Mouse (Mus musculus) adrenal gland, adult 18-20 months (tissue): ENCODE data around the gene B3galt5. TPM values are rescaled to one million over a fixed set of nuclear protein-coding genes. Genes with fewer than 3 reads are reported as not detected.
A peak's percentile ranks its signal among the peaks of the same experiment; 100 is the strongest.
"Not testable (repeated sequence)": the region's sequence is repeated elsewhere in the genome, so short reads cannot be mapped to it uniquely, and the experiment has no call there.

Source experiments
- DNase-seq, 2 experiments: peaks; one replicate each; pipeline ENCODE4 v3.0.0; 2021 to 2022; ENCODE audit warnings: low spot score in 2 of 2
- total RNA-seq, 2 experiments: library from RNA; stranded (reverse); gene quantifications; 1 replicate in 1 of 2; 2 replicates in 1 of 2; pipeline ENCODE4 v1.2.3; 2021

B3galt5 gene
- total RNA-seq, 2 experiments from 2014 or later: 0.13 to 0.42 TPM

- no peak for DNase-seq
Measured at GRCm38 (mm10) chr16:96252146-96252545, 16.5 kb downstream of the B3galt5 start.

DNA sequence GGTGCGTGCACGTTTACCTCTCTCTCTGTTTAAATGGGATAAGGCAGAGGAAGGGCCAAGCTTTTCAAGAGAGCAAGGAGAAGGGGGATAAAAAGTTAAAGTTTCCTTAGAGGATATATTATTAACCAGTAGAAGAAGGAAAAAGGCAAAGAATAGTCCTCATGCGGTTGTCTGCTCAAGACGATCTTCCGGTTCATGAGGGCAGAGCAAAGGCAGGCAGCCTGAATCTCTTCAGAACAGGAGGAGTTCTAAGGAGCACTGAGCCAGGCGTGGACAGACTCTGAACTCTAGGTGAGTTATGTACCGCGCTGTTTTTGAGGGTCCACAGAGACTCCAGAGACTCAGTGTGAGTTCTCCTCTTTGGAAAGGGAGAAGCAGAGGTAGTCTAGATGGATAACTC is 22.8 kb downstream of the B3galt5 start:
- no peak for DNase-seq

DNA sequence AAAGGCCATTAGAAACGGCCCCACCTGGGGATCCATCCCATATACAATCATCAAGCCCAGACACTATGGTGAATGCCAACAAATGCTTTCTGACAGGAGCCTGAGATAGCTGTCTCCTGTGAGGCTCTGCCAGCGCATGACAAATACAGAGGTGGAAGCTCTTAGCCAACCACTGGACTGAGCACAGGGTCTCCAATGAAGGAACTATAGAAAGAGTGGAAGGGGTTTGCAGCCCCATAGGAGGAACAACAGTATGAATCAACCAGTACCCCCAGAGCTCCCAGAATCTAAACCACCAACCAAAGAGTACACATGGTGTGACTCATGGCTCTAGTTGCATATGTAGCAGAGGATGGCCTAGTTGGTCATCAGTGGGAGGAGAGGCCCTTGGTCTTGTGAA is 36.1 kb downstream of the B3galt5 start:
- DNase-seq: no peak

DNA sequence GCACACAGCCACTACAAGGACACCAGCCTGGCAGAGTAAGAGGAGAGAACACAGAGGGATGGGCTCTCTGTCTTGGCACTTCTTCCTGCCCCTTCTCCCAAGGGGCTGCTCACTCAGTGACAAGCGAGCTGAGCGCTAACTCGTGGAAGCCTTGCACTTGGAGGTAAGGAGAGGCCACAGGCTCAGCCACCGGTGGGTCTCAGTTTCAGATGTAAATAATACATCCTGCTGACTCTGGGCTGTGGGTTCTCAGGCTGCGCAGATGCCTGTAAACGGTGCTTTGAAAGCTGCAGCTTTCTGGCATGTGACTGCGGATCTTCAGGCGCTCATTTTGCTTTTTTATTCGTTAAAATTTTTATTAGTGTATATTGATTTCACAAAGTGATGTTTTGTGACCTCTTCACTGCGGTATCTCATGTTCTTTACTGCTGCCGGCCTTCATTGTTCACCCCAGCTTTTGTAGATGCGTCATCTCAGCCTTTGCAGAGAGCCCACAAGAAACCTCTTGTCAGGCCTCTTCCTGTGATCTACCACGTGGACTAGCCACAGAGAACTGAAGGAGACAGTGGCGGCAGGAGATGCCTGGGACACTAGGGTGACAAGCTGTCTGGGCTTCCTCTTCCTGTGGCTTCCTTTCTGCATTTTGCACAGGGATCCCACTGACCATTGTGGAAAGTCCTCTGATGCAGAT is 37.5 kb downstream of the B3galt5 start:
- no peak for DNase-seq

- DNase-seq: no peak
Measured at GRCm38 (mm10) chr16:96276596-96276995, 41.0 kb downstream of the B3galt5 start.

- DNase-seq: no peak
Measured at GRCm38 (mm10) chr16:96278491-96279224, 43.1 kb downstream of the B3galt5 start.

DNA sequence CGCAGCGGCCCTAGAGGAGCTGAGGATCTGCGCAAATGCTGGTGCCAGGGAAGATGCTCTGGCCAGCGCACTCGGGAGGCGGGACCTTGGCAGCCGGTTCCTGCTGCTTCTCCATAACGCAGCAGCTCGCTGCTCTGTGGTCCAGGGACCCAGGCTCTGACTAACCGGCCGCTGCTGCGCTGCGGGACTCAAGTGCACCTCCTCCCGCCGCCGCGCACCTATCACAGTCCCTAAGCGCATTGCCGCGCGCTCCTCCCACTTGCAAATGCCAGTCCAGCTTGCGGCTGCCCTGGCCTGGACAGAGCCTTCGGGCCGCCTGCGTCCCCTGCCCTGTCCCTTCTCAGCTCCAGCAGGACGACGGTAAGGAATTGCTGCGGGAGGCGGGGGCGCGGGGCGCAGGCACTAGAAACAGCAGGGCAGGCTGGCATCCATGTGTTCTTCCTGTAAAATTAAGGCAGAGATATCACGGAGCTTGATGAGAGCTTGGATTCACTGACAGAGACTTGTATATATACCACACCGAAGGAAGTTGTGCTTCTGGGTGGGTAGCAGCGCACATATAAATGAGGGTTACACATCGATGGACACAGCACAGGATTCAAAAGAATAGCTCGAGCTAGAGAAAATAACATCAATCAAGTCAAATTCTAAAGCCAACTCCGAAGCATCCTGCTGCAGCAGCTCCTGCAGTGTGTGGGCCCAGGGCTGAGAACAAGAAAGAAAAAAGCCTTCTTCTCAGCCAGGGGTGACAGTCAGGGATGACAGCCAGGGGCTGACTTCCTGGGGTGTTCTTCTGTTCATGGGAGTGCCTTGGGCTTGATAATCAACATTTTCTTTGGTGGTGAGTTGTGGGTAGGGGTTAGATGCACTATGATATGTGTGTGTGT is 45.4 kb downstream of the B3galt5 start:
- peak in 1 of 2 experiments; percentile 7 for DNase-seq

- no peak for DNase-seq
Measured at GRCm38 (mm10) chr16:96282566-96282965, 47.0 kb downstream of the B3galt5 start.

GRCm38 (mm10) chr16:96291885-96292284 is 56.3 kb downstream of the B3galt5 start:
- DNase-seq: no peak

GRCm38 (mm10) chr16:96292530-96293173 is 57.1 kb downstream of the B3galt5 start:
- no peak for DNase-seq

DNA sequence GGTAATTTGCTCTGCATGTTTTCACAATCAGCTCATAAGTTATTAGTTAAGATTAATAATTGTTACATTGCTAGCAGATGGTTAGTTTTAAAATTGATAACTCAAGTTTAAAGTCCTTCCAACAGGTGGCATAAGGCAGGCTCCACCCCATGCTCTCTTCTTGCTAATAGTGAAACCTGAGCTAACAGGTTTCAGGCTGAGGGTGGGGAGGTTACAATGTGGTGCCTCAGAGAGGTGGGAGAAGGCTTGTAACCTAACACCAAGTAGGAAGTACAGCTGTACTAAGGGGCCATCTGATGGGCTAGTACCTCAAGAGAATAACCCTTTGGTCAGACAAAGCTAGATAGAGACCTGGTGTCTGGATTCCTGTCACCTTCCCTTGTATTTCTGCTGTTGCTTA is 62.5 kb downstream of the B3galt5 start:
- DNase-seq: no peak

- no peak for DNase-seq
Measured at GRCm38 (mm10) chr16:96298574-96298973, 63.0 kb downstream of the B3galt5 start.

- DNase-seq: no peak
Measured at GRCm38 (mm10) chr16:96303356-96303755, 67.8 kb downstream of the B3galt5 start.

DNA sequence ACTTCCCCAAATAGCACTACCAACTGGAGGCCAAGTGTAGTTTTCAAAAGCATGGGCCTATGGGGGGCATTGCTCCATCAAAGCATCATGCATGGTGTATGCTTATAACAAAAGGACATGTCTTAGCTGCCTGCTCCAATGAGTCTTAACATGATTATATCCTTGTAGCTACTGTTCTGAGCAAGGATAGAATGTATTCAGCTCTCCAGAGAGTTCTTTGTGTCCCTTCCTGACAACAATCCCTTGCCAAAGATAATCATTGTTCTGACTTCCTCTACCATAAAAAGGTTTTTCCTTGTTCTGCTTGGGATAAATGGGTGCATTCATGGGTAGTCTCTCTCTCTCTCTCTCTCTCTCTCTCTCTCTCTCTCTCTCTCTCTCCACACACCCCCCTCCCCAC is 68.8 kb downstream of the B3galt5 start:
- DNase-seq: no peak

DNA sequence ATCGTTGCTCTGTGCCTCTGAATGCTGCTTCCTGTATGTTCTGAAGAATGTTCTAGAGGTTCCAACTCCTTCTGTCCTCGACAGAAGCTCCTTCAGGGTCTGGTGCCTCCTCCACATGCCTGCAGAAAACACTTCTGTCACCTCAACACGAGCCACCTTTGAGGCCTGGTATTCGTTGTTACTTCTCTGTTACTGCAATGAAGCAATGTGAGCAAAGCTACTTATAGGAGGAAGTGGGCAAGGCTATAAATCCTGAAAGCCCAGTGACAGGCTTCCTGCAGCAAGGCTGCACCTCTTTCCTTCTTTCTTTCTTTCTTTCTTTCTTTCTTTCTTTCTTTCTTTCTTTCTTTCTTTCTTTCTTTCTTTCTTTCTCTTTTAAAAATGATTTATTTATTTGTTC is 71.3 kb downstream of the B3galt5 start:
- DNase-seq: no peak

- no peak for DNase-seq
Measured at GRCm38 (mm10) chr16:96317803-96318202, 82.2 kb downstream of the B3galt5 start.

DNA sequence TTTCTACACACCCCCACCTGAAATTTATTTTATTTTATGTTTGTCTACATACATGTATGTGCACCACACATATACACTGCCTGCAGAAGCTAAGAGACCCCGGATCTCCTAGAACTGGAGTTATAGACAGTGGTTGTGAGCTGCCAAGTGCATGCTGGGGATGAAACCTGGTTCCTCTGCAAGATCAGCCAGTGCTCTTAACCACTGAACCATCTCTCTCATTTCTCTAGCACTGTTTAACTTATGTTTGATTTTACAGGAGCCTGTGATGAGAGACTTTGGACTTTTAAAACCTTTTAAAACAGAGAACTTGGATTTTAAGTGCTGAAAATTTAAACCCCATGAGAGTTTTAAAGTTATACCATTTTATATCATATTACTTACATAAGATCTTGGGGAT is 87.1 kb downstream of the B3galt5 start:
- DNase-seq: no peak

- DNase-seq: no peak
Measured at GRCm38 (mm10) chr16:96323166-96323565, 87.6 kb downstream of the B3galt5 start.

GRCm38 (mm10) chr16:96326110-96326999 is 90.8 kb downstream of the B3galt5 start:
- no peak for DNase-seq

- DNase-seq: not testable (repeated sequence)
Measured at GRCm38 (mm10) chr16:96327251-96327650, 91.7 kb downstream of the B3galt5 start.
